Mouse (Mus musculus) lung, adult 2 months (tissue): Measurements from ENCODE around the gene Kbtbd13.

Experiments used
- CTCF ChIP-seq: fragments of 200-500 bp; IDR thresholded peaks from 2 replicates; pipeline ENCODE4 v1.5.1; 2011; ENCODE audit warnings: mild to moderate bottlenecking, low read length, control low read depth; ENCODE audit not compliant: insufficient read depth
- POLR2A ChIP-seq: fragments of 200-500 bp; IDR thresholded peaks from 2 replicates; pipeline ENCODE4 v1.6.1; 2011; ENCODE audit warnings: low read depth, mild to moderate bottlenecking, control low read depth, low read length, borderline replicate concordance; ENCODE audit errors: extremely low read depth

DNA sequence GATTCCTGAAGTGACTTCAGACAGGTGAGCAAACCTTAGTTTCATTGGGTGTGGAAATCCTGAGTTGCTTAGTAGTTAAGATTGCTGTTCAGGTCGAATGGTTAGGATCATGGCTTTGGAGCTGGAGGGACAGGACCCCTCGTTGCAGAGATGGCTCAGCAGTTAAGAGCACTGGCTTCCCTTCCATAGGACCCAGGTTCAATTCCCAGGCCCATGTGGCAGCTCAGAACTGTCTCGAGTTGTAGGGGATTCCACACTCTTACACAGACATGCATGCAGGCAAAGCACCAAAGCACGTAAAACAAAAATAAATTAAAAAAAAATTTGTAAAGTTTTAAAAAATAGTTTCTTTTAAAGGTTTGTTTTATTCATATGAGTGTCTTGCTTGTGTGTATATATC lies 43.8 kb upstream of the Kbtbd13 start:
- TF ChIP-seq CTCF (no peak), POLR2A (no peak)
